Mouse (Mus musculus) left cerebral cortex, adult 11 months (tissue): ENCODE measurements around the gene Akt2.

Source experiments
- DNase-seq: peaks from one replicate; pipeline ENCODE4 v3.0.0; 2022; ENCODE audit warnings: low spot score

The Akt2 gene

DNA sequence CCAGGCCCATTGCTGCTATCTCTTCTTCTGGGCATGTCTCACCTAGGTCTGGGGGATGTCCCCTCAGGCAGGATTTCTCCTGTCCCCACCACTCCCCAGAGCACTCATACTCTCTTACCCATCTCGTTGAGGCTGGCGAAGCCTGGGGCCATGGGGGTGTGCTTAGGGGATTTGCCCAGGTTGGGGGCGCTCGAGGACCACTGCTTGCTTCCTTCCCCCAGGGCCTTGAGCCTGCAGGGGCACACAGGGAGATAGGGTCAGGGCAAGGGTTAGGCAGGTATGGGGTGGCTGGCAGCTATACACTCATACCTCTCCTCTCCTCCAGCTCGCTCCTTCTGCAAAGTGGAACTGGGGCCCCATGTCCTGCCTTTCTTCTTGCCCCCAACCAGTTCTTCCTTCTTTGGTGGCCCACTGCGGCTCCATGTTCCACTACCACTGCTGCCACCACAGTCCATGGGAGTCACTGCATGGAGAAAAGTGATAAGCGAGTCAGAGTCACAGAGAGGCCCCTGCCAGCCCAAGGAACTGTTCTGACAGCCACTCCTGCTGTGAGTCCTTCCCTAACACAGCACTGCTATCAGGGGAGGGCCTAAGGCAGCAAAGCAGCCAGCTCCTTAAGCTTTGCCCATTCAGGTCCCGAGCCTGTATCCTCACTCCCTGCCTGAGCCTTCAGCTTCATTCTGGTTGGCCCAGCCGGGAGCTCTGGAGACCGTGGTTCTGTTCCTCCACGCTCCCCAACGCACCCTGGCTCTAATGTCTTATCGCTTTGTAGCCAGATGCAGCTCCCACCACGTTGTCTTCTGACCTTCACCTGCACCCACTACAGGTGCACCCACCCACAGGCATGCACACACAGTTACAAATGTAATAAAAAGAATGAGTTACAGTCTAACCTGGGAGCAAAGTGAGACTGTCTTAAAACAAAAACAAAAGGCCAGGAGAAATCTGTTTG, 67.6 kb downstream of the Akt2 start:
- no peak for DNase-seq

DNA sequence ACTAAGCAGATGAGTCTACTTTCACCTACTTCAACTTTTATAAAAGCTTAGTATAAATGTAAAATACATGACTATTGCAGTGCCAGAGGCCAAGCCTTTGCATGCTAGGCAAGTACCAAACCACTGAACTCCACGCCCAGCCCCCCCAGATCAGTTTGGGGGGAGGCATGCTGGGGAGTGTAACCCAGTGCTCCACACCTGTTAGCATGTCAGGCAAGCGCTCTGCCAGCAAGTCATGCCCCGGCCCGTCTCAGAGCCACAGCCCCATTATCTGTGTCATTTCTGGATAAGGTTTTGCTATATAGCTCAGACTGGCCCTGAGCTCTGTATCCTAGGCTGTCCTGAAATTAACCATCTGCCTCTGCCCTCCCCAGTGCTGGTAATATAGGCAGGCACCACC, 70.7 kb downstream of the Akt2 start:
- no peak for DNase-seq

DNA sequence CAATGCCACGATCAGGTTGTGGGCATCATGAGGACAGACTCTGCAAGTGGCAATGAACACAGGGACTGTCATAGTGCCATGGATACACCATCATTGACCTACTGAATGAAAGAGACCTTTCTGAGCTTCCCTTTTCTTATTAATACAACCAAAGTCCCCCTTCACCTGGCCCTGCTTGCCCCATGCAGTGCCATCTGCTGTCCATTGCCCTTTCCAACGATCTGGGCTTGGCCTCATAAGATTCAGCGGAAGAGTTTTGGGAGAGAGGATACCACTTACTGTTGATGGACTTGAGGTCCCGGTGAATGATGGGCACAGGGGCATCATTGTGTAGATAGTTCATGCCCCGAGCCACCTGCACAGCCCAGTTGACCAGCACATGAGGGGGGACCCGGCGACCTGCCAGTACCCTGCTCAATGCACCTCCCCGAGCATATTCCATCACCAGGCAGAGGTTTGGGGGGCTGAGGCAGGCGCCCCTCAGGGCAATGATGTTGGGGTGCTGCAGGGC, 81.8 kb downstream of the Akt2 start:
- DNase-seq: no peak

- DNase-seq: no peak
These were observed 82.3 kb downstream of the Akt2 start for GRCm38 (mm10) chr7:27673575-27674131.

DNA sequence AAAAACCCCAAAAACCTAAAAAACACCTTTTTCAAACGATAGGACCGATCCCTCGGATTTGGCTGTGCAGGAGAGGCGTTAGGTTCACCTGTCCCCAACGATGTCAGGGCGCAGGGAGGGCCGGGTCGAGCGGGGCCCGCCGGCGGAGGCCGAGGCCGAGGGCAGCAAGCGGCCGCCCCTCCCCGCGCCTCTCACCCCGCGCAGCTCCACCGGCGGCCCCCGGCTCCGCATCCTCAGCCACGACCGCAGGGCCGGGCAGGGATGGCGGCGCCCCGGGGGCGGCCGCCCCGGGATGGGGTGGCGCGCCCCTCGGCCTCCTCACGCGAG, 82.8 kb downstream of the Akt2 start:
- DNase-seq: no peak

- peak; percentile 92 for DNase-seq
These were observed 83.3 kb downstream of the Akt2 start, which contains the start of gene Map3k10 for GRCm38 (mm10) chr7:27674522-27675221. TSS of gene Map3k10 (minus strand) at chr7:27674598.

- DNase-seq: no peak
These were observed 83.9 kb downstream of the Akt2 start for GRCm38 (mm10) chr7:27675222-27675612.

- DNase-seq: no peak
These were observed 91.9 kb downstream of the Akt2 start for GRCm38 (mm10) chr7:27683218-27683617.

DNA sequence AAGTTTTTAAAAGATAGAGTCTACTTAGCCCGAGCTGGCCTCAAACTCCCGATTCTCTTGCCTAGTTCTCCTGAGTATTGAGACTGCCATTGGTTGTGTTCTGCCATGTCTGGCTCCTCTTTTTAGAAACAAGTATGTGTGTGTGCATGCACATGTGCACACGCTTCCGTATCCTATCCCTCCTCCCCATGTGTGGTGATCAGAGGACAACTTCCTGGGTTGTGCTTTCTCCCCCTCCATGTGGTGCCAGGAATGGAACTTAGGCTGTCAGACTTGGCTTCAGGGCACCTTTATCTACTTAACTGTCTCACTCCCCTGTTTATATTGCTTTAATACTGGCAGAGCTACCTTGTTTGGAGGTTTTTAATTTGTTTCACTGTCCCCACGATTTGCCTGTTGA, 93.9 kb downstream of the Akt2 start:
- DNase-seq: no peak

GRCm38 (mm10) chr7:27685681-27686080, 94.3 kb downstream of the Akt2 start:
- no peak for DNase-seq

- no peak for DNase-seq
These were observed 95.7 kb downstream of the Akt2 start for GRCm38 (mm10) chr7:27687043-27687442.

GRCm38 (mm10) chr7:27687836-27688235, 96.5 kb downstream of the Akt2 start:
- no peak for DNase-seq

GRCm38 (mm10) chr7:27688246-27688788, 97.0 kb downstream of the Akt2 start:
- no peak for DNase-seq

DNA sequence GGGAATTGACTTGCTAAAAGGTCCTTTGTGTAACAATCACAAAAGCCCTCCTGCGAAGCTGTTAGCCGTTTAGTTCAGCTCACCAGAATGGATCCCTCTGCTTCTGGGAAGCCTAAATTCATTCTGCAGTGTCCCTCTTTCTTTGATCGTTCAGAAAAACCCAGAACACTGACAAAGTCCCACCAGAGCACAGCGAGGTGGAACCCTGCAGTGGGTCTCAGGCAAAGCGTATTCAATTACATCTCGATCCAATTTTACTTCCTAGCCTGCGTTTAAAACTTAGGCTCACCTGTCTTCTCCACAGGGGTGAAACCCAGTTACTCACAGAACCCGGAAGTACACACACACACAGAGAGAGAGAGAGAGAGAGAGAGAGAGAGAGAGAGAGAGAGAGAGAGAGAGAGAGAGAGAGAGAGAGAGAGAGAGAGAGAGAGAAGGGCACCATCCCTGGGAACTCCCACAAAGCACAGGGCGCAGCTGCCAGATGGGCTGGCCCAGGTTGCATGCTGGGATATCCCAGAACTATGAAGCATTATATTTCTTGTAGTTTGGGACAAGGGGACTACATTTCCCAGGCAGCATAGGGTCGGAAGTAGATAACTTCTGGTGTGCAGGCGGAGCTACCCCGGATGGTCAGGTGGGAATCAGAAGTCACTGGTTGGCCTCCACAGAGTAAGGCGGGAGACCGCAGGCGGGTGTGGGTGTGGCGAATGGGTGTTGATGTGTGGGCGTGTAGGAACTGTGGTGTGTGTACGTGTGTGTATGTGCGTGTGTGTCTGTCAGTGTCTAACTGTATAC, 97.7 kb downstream of the Akt2 start, which contains the start of gene Zfp607b:
Zfp607b (plus strand) TSS at position 526 of the 798 bp plus-strand sequence.
- DNase-seq: peak; percentile 96
